Mouse (Mus musculus): ENCODE results near the gene Lrfn1.

Lrfn1 gene

GRCm38 (mm10) chr7:28451531-28452360 lies at the start of gene Lrfn1:
TSS of gene Lrfn1 (plus strand) at chr7:28451980.
- no peak for DNase-seq (ENCODE audit: extremely low spot score, low read depth, low spot score)

DNA sequence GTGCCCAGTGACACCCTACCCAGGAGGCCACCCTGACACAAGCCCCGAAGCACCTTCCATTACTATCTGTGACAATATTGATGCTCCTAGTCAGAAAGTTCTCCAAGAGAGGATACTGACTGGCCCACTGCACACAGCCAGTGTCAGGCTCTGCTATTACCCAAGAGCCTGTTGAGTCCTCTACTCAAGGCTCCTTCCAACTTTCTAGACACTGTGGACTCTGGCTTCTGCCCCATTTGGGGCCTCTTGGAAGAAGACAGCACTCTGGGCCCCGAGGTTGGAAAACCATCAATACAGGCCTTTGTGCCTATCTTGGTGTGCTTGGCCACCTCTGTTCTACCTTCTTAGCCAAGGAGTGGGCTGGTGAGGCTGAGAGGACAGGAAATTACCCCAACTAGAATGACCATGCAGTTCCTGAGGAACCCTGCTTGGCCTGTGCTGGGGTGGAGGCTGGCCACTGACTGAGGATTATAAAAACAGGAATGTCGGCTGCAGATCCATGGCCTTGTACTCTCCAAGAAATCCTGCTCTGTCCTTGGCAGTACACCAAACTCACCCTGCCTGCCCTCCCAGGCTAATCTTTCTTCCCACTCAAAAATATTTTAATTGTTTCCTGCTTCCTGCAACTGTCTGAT lies 40.8 kb upstream of the Lrfn1 start:
- DNase-seq (ENCODE audit: extremely low spot score, low read depth, low spot score): no peak

DNA sequence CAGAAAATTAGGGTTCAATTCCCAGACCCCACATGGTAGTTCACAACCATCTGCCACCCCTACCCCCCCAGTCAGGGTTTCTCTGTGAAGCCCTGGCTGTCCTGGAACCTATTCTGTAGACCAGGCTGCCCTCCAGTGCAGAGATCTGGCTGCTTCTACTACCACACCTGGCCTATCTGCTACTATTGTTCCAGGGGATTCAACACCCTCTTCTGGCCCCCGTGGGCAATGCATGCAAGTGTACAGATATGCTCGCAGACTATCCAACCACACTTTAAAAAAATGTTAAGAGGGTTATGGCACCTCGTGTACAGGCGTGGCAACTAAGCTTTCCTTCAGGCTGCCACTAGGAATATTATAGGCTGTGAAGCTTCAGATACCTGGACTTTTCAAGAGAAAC lies 39.0 kb upstream of the Lrfn1 start:
- DNase-seq (ENCODE audit: extremely low spot score, low read depth, low spot score): no peak

- no peak for DNase-seq (ENCODE audit: extremely low spot score, low read depth, low spot score)
Measured at GRCm38 (mm10) chr7:28417368-28417767, 34.4 kb upstream of the Lrfn1 start.

DNA sequence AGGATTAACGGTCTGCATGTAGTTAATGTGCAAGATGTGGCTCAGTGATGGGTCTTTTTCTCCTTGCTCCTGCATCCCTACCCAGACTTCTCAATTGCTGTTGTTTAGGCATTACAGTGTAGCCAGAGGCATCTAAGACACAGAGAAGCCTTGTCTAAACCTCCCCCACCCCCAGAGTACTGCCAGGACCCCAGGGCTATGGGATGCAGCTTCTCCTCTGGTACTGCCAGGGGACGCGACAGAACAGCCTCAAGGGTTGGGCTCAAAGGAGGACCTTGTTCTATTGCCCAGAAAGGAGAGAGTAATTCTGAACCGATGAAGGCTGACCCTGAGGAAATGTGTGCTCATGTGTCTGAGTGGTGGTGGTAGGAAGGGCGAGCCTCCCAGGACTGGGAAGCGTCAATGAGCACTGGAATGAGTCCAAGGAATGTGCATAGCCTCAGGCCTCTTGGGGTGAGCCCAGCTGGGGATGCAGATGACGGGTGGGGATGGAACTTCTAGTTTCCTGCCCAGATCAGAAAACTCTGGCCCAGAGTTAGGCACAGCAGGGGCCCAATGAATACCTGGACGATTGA lies 33.6 kb upstream of the Lrfn1 start:
- DNase-seq (ENCODE audit: extremely low spot score, low read depth, low spot score): no peak

DNA sequence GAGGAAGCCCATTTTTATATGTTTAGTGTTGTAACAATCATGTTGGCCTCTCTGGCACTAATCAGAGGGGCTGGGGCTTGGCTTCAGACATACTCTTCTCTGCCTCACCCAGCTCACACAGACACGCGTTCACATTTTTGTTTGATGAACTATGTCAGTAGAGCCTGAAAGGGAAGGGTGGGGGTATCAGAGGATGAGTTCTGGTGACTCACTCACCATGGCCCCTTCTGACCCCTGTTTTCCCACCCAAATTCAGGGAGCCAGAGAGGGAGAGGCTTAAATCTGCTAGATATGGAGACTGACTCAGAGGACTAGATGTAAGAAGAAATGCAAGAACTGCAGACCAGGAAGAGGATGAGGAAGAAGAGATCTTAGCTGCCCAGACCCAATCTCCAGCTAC lies 32.4 kb upstream of the Lrfn1 start:
- no peak for DNase-seq (ENCODE audit: extremely low spot score, low read depth, low spot score)

GRCm38 (mm10) chr7:28423018-28423417 lies 28.8 kb upstream of the Lrfn1 start:
- no peak for DNase-seq (ENCODE audit: extremely low spot score, low read depth, low spot score)

DNA sequence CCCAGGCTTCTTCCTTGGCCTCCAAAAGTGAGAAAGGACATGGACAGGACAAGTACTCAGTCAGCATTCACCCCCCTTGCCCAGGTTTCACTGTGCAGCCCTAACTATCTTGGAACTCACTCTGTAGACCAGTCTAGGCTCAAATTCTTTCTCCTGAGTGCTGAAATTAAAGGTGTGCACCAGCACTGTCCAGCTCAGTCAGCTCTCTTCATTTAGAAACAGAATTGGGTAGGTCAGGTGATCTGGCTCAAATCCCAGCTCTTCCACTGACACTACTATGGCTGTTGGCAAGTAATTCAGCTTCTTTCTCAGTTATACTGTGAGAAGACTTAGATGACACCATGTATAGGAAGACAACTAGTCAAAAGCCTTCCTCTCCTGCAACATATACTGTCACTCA lies 24.0 kb upstream of the Lrfn1 start:
- no peak for DNase-seq (ENCODE audit: extremely low spot score, low read depth, low spot score)

GRCm38 (mm10) chr7:28430512-28430911 lies 21.3 kb upstream of the Lrfn1 start:
- DNase-seq (ENCODE audit: extremely low spot score, low read depth, low spot score): no peak

GRCm38 (mm10) chr7:28432252-28432651 lies 19.5 kb upstream of the Lrfn1 start:
- DNase-seq (ENCODE audit: extremely low spot score, low read depth, low spot score): no peak

DNA sequence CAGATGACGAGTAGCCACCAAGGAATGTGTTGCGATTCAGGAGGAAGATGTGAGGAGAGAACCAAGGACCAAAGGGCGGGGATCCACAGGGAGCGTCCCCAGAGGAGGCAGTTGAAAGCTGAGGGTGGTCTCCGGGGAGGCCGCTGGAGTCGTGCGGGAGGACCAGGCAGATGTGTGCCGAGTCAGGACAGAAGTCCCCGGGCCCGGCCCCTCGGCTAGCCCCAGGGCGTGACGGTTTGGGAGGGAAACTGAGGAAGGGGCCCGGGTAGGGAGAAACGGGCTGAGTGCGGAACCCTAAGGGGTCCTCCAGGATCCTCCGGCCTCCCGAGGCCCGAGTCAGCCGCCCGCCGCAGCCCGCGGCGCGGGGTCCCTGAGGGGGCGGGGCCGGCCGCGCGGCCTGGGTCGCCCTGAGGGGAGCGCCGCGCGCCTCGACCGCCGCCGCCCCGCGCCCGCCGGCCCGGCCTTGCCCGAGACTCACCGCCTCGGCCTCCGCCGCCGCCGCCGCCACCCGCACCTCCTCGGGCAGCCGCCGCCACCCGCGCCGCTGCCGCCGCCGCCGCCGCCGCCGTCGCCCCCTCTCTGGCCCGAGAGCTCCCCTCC lies 16.0 kb upstream of the Lrfn1 start:
- no peak for DNase-seq (ENCODE audit: extremely low spot score, low read depth, low spot score)

GRCm38 (mm10) chr7:28436271-28436904 lies 15.4 kb upstream of the Lrfn1 start:
- peak; percentile 86 for DNase-seq (ENCODE audit: extremely low spot score, low read depth, low spot score)

DNA sequence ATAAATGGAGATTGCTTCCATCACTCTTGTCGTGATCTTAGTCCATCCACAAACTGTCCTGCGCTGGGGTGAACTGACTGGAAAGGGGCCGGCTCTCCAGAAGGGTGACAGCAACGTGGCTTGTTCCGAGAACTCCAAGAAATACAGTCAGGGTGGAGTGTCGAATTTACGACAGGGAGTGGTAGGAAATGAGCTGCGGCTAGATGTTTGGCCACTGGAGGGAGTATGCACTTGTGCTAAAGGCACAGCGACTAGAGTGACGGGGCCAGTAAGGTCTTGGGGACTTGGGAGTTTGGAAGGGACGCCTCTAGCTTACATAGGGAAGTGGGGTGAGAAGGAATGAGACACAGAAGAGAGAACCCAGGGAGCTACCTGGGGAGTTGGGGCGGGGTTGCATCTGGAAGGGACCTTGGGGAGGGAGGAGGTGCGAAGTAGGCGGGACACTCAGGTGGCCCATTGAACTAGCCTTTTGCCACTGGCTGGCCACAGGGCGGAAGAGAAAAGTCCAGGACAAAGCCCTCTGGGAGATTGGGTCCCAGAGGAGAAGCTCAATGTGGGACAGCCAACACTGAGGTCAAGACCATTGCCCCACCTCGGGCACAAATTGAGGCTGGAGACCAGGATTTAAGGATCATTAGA lies 14.7 kb upstream of the Lrfn1 start, which contains the start of gene Gmfg:
Gene Gmfg, plus strand, starts transcription at position 516 of the 639 bp plus-strand sequence.
- DNase-seq (ENCODE audit: extremely low spot score, low read depth, low spot score): peak; percentile 68

- no peak for DNase-seq (ENCODE audit: extremely low spot score, low read depth, low spot score)
Measured at GRCm38 (mm10) chr7:28437964-28438363, 13.8 kb upstream of the Lrfn1 start.

DNA sequence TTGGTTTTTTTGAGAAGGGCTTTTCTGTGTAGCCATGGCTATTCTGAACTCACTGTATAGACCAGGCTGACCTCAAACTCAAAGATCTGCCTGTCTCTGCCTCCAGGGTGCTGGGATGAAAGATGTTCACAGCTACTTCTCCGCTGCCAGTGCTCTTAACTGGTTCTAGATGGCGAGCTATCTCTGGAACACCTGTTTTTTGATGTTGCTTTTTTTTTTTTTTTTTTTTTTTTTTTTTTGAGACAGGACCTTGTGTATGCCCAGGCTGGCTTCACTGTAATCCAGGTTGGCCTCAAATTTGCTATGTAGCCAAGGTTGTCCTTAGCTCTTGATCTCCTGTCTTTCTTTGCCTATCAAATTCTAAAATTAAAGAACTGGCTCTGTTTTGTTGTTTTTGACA lies 13.0 kb upstream of the Lrfn1 start:
- DNase-seq (ENCODE audit: extremely low spot score, low read depth, low spot score): no peak

DNA sequence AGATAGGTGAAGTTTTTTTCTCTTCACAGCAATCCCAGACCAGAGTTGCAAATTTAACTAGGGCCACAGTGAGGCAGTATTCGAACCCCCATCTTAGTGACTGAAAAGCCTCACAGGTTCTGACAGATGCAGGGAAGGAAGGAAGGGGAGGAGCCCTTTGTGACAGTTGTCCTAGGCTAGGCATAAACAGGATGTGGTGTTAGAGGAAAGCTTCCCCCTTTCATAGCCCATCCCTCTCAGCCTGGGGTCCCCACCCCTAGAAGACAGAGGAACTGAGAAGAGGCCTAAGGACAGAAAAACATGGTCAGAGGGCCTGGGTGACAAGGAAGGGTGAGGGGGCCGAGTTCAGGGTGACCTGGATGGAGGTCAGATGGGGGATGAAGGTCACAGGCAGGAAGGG lies 11.0 kb upstream of the Lrfn1 start:
- DNase-seq (ENCODE audit: extremely low spot score, low read depth, low spot score): no peak

DNA sequence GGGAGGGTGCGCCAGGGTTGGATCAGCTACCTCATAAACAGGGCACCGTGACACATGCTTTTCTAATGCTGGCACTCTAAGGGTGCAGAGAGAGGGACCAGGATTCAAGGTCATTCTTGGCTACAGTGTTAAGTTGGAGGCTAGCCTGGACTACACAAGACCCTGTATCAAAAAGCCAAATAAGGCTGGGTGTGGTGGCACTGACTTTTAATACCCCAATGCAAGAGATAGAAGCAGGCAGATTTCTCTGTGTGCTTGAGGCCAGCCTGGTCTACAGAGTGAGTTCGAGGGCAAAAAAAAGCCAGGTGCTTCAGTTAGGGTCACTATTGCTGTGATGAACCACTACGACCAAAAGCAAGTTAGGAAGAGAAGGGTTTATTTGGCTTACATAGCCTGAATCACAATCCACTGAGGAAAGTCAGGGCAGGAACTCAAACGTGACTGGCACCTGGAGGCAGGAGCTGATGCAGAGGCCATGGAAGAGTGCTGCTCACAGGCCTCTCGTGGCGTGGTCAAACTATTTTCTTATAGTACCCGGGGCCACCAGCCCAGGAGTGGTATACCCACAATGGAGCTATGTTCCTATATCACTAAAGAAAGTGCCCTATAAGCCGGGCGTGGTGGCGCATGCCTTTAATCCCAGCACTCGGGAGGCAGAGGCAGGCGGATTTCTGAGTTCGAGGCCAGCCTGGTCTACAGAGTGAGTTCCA lies 9.8 kb upstream of the Lrfn1 start:
- no peak for DNase-seq (ENCODE audit: extremely low spot score, low read depth, low spot score)

DNA sequence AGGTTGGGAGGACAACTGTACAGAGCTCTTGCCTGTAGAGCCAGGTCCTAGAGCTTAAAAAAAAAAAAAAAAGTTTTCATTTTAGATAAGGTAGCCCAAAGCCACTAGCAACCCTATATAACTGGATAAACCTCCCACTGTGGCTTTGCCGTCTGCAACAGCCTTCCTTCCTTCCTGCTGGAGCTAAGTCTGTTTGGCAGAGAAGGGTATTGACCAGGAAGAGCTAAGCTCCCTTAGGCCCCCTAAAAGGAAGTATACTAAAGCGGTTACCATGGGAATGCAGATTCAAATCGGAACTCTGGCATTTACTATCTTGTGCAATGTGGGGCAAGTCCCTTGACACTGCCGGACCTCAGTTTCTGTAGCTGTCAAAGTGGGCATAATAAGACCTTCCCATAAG lies 9.1 kb upstream of the Lrfn1 start:
- DNase-seq (ENCODE audit: extremely low spot score, low read depth, low spot score): no peak

DNA sequence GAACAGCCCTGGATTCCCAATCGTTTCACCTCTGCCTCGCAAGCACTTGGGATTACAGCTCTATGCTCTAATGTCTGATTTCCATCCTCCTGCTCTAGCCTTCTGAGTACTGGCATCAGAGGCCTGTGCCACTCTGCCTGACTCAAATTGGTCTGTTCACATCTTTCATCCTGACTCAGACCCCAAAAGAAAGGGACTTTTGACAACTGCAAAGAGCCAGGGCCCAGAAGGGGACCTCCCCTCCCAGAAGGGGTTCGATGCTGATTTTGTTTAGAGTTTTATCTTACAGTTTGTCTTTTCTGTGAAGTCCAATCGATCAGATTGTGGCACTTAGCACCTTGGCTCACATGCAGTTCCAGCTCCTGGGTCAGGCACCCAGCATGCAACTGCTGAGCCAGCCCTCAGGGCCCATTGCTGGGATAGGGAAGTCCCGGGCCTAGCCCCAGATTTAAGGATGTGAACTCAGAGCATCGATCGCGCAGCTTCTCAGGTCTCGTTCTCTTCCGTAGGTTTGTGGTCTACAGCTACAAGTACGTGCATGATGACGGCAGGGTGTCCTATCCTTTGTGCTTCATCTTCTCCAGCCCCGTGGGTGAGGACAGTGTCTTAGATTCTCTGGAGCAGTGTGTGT lies 7.3 kb upstream of the Lrfn1 start:
- no peak for DNase-seq (ENCODE audit: extremely low spot score, low read depth, low spot score)

DNA sequence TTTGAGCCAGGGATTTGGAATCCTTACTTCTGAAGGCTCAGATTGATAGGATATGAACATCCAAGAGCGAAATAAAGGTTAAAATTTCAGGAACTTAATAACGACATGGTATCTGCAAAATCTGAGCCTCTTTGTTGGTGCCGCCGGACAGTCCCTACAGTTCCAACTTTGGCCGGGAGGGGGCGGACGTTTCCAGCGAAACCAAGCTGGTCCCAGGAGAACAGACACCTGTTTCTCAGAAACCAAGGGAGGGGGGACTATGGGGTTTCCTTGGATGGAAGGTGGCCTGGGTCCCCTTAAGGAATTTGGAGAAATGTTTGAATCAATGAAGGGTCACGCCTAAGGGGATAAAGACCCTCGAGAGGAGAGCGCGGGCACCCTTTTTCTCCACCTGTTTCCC lies 5.3 kb upstream of the Lrfn1 start:
- no peak for DNase-seq (ENCODE audit: extremely low spot score, low read depth, low spot score)
